Mouse (Mus musculus): ENCODE data around the gene Angpt4. TPM values are rescaled to one million over a fixed set of nuclear protein-coding genes. Genes with fewer than 3 reads are reported as not detected.

Gene Angpt4
- polyA plus RNA-seq, 1 experiment, result 0.57 TPM

GRCm38 (mm10) chr2:151878645-151879044, 32.4 kb upstream of the Angpt4 start:
- Histone ChIP-seq H3K36me3 (ENCODE audit: control insufficient read depth, insufficient read depth, low read length) (no peaks in the 10 kb centered on the region), H3K27me3 (ENCODE audit: control insufficient read depth, insufficient read depth, low read length) (no peaks in the 10 kb centered on the region), H3K4me3 (ENCODE audit: extremely low read depth, insufficient read depth, insufficient read length) (no peak overlapping the region), H3K27ac (ENCODE audit: insufficient read depth, low read length) (no peak overlapping the region), H3K4me1 (ENCODE audit: control insufficient read depth, insufficient read depth, insufficient read length) (no peaks in the 10 kb centered on the region)
- WGBS, result 81% methylated on average over 3 of the region's 3 CpGs
- no peak for DNase-seq (ENCODE audit: low read depth in 1 of 2, low spot score in 2 of 2)
- TF ChIP-seq POLR2A (IDR thresholded peaks at IDR 0.05; ENCODE audit: low read depth, low read length) (no peak), CTCF (IDR thresholded peaks at IDR 0.05; ENCODE audit: extremely low read depth, insufficient read depth, insufficient read length, insufficient replicate concordance) (no peak)

GRCm38 (mm10) chr2:151879760-151880159, 31.2 kb upstream of the Angpt4 start:
- no peak for DNase-seq (ENCODE audit: low read depth in 1 of 2, low spot score in 2 of 2)
- Histone ChIP-seq H3K27ac (ENCODE audit: insufficient read depth, low read length) (no peak overlapping the region), H3K36me3 (ENCODE audit: control insufficient read depth, insufficient read depth, low read length) (no peaks in the 10 kb centered on the region), H3K4me1 (ENCODE audit: control insufficient read depth, insufficient read depth, insufficient read length) (no peaks in the 10 kb centered on the region), H3K4me3 (ENCODE audit: extremely low read depth, insufficient read depth, insufficient read length) (no peak overlapping the region), H3K27me3 (ENCODE audit: control insufficient read depth, insufficient read depth, low read length) (no peaks in the 10 kb centered on the region)
- whole genome bisulfite sequencing, result 49% methylated on average over 2 of the region's 2 CpGs
- TF ChIP-seq CTCF (IDR thresholded peaks at IDR 0.05; ENCODE audit: extremely low read depth, insufficient read depth, insufficient read length, insufficient replicate concordance) (no peak), POLR2A (IDR thresholded peaks at IDR 0.05; ENCODE audit: low read depth, low read length) (no peak)

- no peaks in the 10 kb centered on the region for H3K4me1 ChIP-seq (ENCODE audit: control insufficient read depth, insufficient read depth, insufficient read length)
- no peaks in the 10 kb centered on the region for H3K36me3 ChIP-seq (ENCODE audit: control insufficient read depth, insufficient read depth, low read length)
- H3K27me3 ChIP-seq (ENCODE audit: control insufficient read depth, insufficient read depth, low read length), result no peaks in the 10 kb centered on the region
- WGBS, result 58% methylated on average over 6 of the region's 6 CpGs
- DNase-seq (ENCODE audit: low read depth in 1 of 2, low spot score in 2 of 2), result no peak
- TF ChIP-seq CTCF (IDR thresholded peaks at IDR 0.05; ENCODE audit: extremely low read depth, insufficient read depth, insufficient read length, insufficient replicate concordance) (no peak), POLR2A (IDR thresholded peaks at IDR 0.05; ENCODE audit: low read depth, low read length) (no peak)
- H3K27ac ChIP-seq (ENCODE audit: insufficient read depth, low read length), result no peak overlapping the region
- H3K4me3 ChIP-seq (ENCODE audit: extremely low read depth, insufficient read depth, insufficient read length), result no peak overlapping the region
Measured at GRCm38 (mm10) chr2:151891031-151891430, 20.0 kb upstream of the Angpt4 start.

- Histone ChIP-seq H3K36me3 (ENCODE audit: control insufficient read depth, insufficient read depth, low read length) (no peaks in the 10 kb centered on the region), H3K27ac (ENCODE audit: insufficient read depth, low read length) (no peak overlapping the region), H3K4me3 (ENCODE audit: extremely low read depth, insufficient read depth, insufficient read length) (no peak overlapping the region), H3K27me3 (ENCODE audit: control insufficient read depth, insufficient read depth, low read length) (no peaks in the 10 kb centered on the region), H3K4me1 (ENCODE audit: control insufficient read depth, insufficient read depth, insufficient read length) (no peaks in the 10 kb centered on the region)
- 53% methylated on average over 15 of the region's 15 CpGs for WGBS
- DNase-seq (ENCODE audit: low read depth in 1 of 2, low spot score in 2 of 2), result no peak
- no peak for TF ChIP-seq POLR2A (IDR thresholded peaks at IDR 0.05; ENCODE audit: low read depth, low read length)
- no peak for TF ChIP-seq CTCF (IDR thresholded peaks at IDR 0.05; ENCODE audit: extremely low read depth, insufficient read depth, insufficient read length, insufficient replicate concordance)
Measured at GRCm38 (mm10) chr2:151893122-151893774, 17.8 kb upstream of the Angpt4 start.

- H3K4me3 ChIP-seq (ENCODE audit: extremely low read depth, insufficient read depth, insufficient read length), result no peak overlapping the region
- WGBS, result 84% methylated on average over 8 of the region's 8 CpGs
- H3K4me1 ChIP-seq (ENCODE audit: control insufficient read depth, insufficient read depth, insufficient read length), result no peaks in the 10 kb centered on the region
- TF ChIP-seq POLR2A (IDR thresholded peaks at IDR 0.05; ENCODE audit: low read depth, low read length), result no peak
- TF ChIP-seq CTCF (IDR thresholded peaks at IDR 0.05; ENCODE audit: extremely low read depth, insufficient read depth, insufficient read length, insufficient replicate concordance), result no peak
- no peak for DNase-seq (ENCODE audit: low read depth in 1 of 2, low spot score in 2 of 2)
- H3K27me3 ChIP-seq (ENCODE audit: control insufficient read depth, insufficient read depth, low read length), result no peaks in the 10 kb centered on the region
- no peaks in the 10 kb centered on the region for H3K36me3 ChIP-seq (ENCODE audit: control insufficient read depth, insufficient read depth, low read length)
- no peak overlapping the region for H3K27ac ChIP-seq (ENCODE audit: insufficient read depth, low read length)
Measured at GRCm38 (mm10) chr2:151894209-151894980, 16.6 kb upstream of the Angpt4 start.

- WGBS, result 53% methylated on average over 5 of the region's 5 CpGs
- no peaks in the 10 kb centered on the region for H3K4me1 ChIP-seq (ENCODE audit: control insufficient read depth, insufficient read depth, insufficient read length)
- no peak overlapping the region for H3K4me3 ChIP-seq (ENCODE audit: extremely low read depth, insufficient read depth, insufficient read length)
- DNase-seq (ENCODE audit: low read depth in 1 of 2, low spot score in 2 of 2), result no peak
- TF ChIP-seq CTCF (IDR thresholded peaks at IDR 0.05; ENCODE audit: extremely low read depth, insufficient read depth, insufficient read length, insufficient replicate concordance), result no peak
- TF ChIP-seq POLR2A (IDR thresholded peaks at IDR 0.05; ENCODE audit: low read depth, low read length), result no peak
- no peaks in the 10 kb centered on the region for H3K36me3 ChIP-seq (ENCODE audit: control insufficient read depth, insufficient read depth, low read length)
- no peak overlapping the region for H3K27ac ChIP-seq (ENCODE audit: insufficient read depth, low read length)
- H3K27me3 ChIP-seq (ENCODE audit: control insufficient read depth, insufficient read depth, low read length), result no peaks in the 10 kb centered on the region
Measured at GRCm38 (mm10) chr2:151895911-151896310, 15.1 kb upstream of the Angpt4 start.

GRCm38 (mm10) chr2:151898106-151898505, 12.9 kb upstream of the Angpt4 start:
- TF ChIP-seq POLR2A (IDR thresholded peaks at IDR 0.05; ENCODE audit: low read depth, low read length) (no peak), CTCF (IDR thresholded peaks at IDR 0.05; ENCODE audit: extremely low read depth, insufficient read depth, insufficient read length, insufficient replicate concordance) (no peak)
- Histone ChIP-seq H3K4me1 (ENCODE audit: control insufficient read depth, insufficient read depth, insufficient read length) (no peaks in the 10 kb centered on the region), H3K4me3 (ENCODE audit: extremely low read depth, insufficient read depth, insufficient read length) (no peak overlapping the region), H3K27me3 (ENCODE audit: control insufficient read depth, insufficient read depth, low read length) (no peaks in the 10 kb centered on the region), H3K36me3 (ENCODE audit: control insufficient read depth, insufficient read depth, low read length) (no peaks in the 10 kb centered on the region), H3K27ac (ENCODE audit: insufficient read depth, low read length) (no peak overlapping the region)
- DNase-seq (ENCODE audit: low read depth in 1 of 2, low spot score in 2 of 2), result no peak
- WGBS, result 93% methylated on average over 1 of the region's 1 CpGs

All from spleen, adult 2 months (tissue).